Mouse (Mus musculus) MEL (cell line): ENCODE measurements at regions not wholly inside any gene's neighbourhood (a gene's known extent, or its start where the extent isn't known, plus 50 kb on each side); places are given as distances from the start of the nearest gene placed in this dataset.

ENCODE experiments used
- DNase-seq: peaks from one replicate; pipeline ENCODE4 v3.0.0; 2011; ENCODE audit warnings: low read depth, low spot score
- H3K27ac ChIP-seq: 2 replicates; pipeline ENCODE4 v1.5.1; 2012; ENCODE audit warnings: low read depth, mild to moderate bottlenecking, control low read depth, low read length, moderate library complexity; ENCODE audit not compliant: control insufficient read depth
- H3K27me3 ChIP-seq, 2 experiments: fragments of 150-350 bp in 1 of 2; sonication (generic) in 1 of 2; 2 replicates each; pipeline ENCODE4 v1.6.1; 2012; ENCODE audit warnings: low read length in 2 of 2, mild to moderate bottlenecking in 2 of 2, improper control_type of control experiment in 1 of 2, moderate library complexity in 1 of 2; ENCODE audit not compliant: insufficient read depth in 2 of 2, control insufficient read depth in 1 of 2
- H3K36me3 ChIP-seq, 2 experiments: 2 replicates each; pipeline ENCODE4 v1.6.1; 2012 to 2014; ENCODE audit warnings: low read length in 2 of 2, improper control_type of control experiment in 1 of 2, inconsistent platforms in 1 of 2, mild to moderate bottlenecking in 1 of 2; ENCODE audit not compliant: insufficient read depth in 2 of 2, control insufficient read depth in 1 of 2
- H3K4me1 ChIP-seq, 2 experiments: fragments of 150-350 bp in 1 of 2; sonication (generic) in 1 of 2; 2 replicates each; pipeline ENCODE4 v1.6.1; 2012; ENCODE audit warnings: low read length in 2 of 2, improper control_type of control experiment in 1 of 2, mild to moderate bottlenecking in 1 of 2; ENCODE audit not compliant: insufficient read depth in 2 of 2, control insufficient read depth in 1 of 2
- H3K4me3 ChIP-seq, 2 experiments: fragments of 150-350 bp in 1 of 2; sonication (generic) in 1 of 2; 2 replicates each; pipeline ENCODE4 v1.5.1; 2012; ENCODE audit warnings: low read depth in 2 of 2, low read length in 2 of 2, mild to moderate bottlenecking in 2 of 2, moderate library complexity in 2 of 2, control low read depth in 1 of 2, improper control_type of control experiment in 1 of 2; ENCODE audit not compliant: control insufficient read depth in 1 of 2, insufficient read depth in 1 of 2
- H3K79me2 ChIP-seq: 2 replicates; pipeline ENCODE4 v1.6.1; 2012; ENCODE audit warnings: mild to moderate bottlenecking, low read length, moderate library complexity; ENCODE audit not compliant: control insufficient read depth, poor library complexity, insufficient read depth
- H3K9ac ChIP-seq: 2 replicates; pipeline ENCODE4 v1.6.1; 2012; ENCODE audit warnings: low read depth, mild to moderate bottlenecking, control low read depth, low read length, moderate library complexity; ENCODE audit not compliant: control insufficient read depth, poor library complexity, severe bottlenecking
- H3K9me3 ChIP-seq: fragments of 150-350 bp; sonication (generic); replicated peaks from 2 replicates; pipeline ENCODE4 v1.6.1; 2012; ENCODE audit warnings: mild to moderate bottlenecking, low read length, improper control_type of control experiment, moderate library complexity; ENCODE audit not compliant: insufficient read depth
- BHLHE40 ChIP-seq: IDR thresholded peaks from 2 replicates; pipeline ENCODE4 v1.6.1; 2012; ENCODE audit warnings: low read depth, mild to moderate bottlenecking, inconsistent platforms, low read length, improper control_type of control experiment, borderline replicate concordance
- CHD1 ChIP-seq: IDR thresholded peaks from 2 replicates; pipeline ENCODE4 v1.6.1; 2012; ENCODE audit warnings: low read depth, mild to moderate bottlenecking, inconsistent platforms, low read length, improper control_type of control experiment
- CHD2 ChIP-seq: IDR thresholded peaks from 2 replicates; pipeline ENCODE4 v1.6.1; 2011; ENCODE audit warnings: low read length, improper control_type of control experiment
- E2F4 ChIP-seq: IDR thresholded peaks from 2 replicates; pipeline ENCODE4 v1.6.1; 2011; ENCODE audit warnings: low read depth, low read length, improper control_type of control experiment, borderline replicate concordance
- GABPA ChIP-seq: IDR thresholded peaks from 2 replicates; pipeline ENCODE4 v1.6.1; 2012; ENCODE audit warnings: low read depth, mild to moderate bottlenecking, inconsistent platforms, low read length, improper control_type of control experiment, moderate library complexity
- GATA1 ChIP-seq: IDR thresholded peaks from 2 replicates; pipeline ENCODE4 v1.6.1; 2011; ENCODE audit warnings: low read depth, low read length, improper control_type of control experiment
- HCFC1 ChIP-seq: IDR thresholded peaks from 2 replicates; pipeline ENCODE4 v1.6.1; 2012; ENCODE audit warnings: low read depth, mild to moderate bottlenecking, inconsistent platforms, low read length, improper control_type of control experiment, moderate library complexity
- JUND ChIP-seq: IDR thresholded peaks from 2 replicates; pipeline ENCODE4 v1.6.1; 2011; ENCODE audit warnings: low read depth, mild to moderate bottlenecking, improper control_type of control experiment, low read length
- KAT2A ChIP-seq: conservative IDR thresholded peaks from 2 replicates; pipeline ENCODE4 v1.6.1; 2012; ENCODE audit warnings: low read depth, low read length, improper control_type of control experiment, inconsistent platforms
- MAFK ChIP-seq: IDR thresholded peaks from 2 replicates; pipeline ENCODE4 v1.6.1; 2011; ENCODE audit warnings: low read depth, mild to moderate bottlenecking, low read length, improper control_type of control experiment, borderline replicate concordance
- MAX ChIP-seq: IDR thresholded peaks from 2 replicates; pipeline ENCODE4 v1.6.1; 2011; ENCODE audit warnings: low read length, improper control_type of control experiment
- MEF2A ChIP-seq: IDR thresholded peaks from 2 replicates; pipeline ENCODE4 v1.6.1; 2014; ENCODE audit warnings: low read depth, mild to moderate bottlenecking, inconsistent platforms, low read length, improper control_type of control experiment; ENCODE audit not compliant: poor library complexity, insufficient replicate concordance, severe bottlenecking; ENCODE audit errors: extremely low read depth
- NELFE ChIP-seq: IDR thresholded peaks from 2 replicates; pipeline ENCODE4 v1.6.1; 2011; ENCODE audit warnings: low read depth, low read length, improper control_type of control experiment
- POLR2A ChIP-seq, 2 experiments: IDR thresholded peaks; 2 replicates each; pipeline ENCODE4 v1.6.1; 2011 to 2012; ENCODE audit warnings: low read length in 2 of 2, mild to moderate bottlenecking in 2 of 2, control low read depth in 1 of 2, improper control_type of control experiment in 1 of 2, low read depth in 1 of 2, moderate library complexity in 1 of 2; ENCODE audit not compliant: control insufficient read depth in 1 of 2, insufficient read depth in 1 of 2, poor library complexity in 1 of 2
- POLR2AphosphoS2 ChIP-seq: IDR thresholded peaks from 2 replicates; pipeline ENCODE4 v1.6.1; 2011; ENCODE audit warnings: low read length, improper control_type of control experiment
- POLR2AphosphoS5 ChIP-seq: IDR thresholded peaks from 2 replicates; pipeline ENCODE4 v1.6.1; 2012; ENCODE audit warnings: low read depth, borderline replicate concordance, mild to moderate bottlenecking, inconsistent platforms, low read length, moderate library complexity, mixed read lengths
- RAD21 ChIP-seq: IDR thresholded peaks from 2 replicates; pipeline ENCODE4 v1.6.1; 2011; ENCODE audit warnings: mild to moderate bottlenecking, low read depth, low read length, improper control_type of control experiment
- RCOR1 ChIP-seq: IDR thresholded peaks from 2 replicates; pipeline ENCODE4 v1.6.1; 2012; ENCODE audit warnings: low read depth, mild to moderate bottlenecking, inconsistent platforms, low read length, improper control_type of control experiment
- SIN3A ChIP-seq: IDR thresholded peaks from 2 replicates; pipeline ENCODE4 v1.6.1; 2012; ENCODE audit warnings: low read length, improper control_type of control experiment, inconsistent platforms
- SMC3 ChIP-seq: IDR thresholded peaks from 2 replicates; pipeline ENCODE4 v1.6.1; 2011; ENCODE audit warnings: low read depth, low read length, improper control_type of control experiment
- TAL1 ChIP-seq: IDR thresholded peaks from 2 replicates; pipeline ENCODE4 v1.6.1; 2012; ENCODE audit warnings: mild to moderate bottlenecking, inconsistent platforms, low read length, moderate library complexity, mixed read lengths
- TCF12 ChIP-seq: IDR thresholded peaks from 2 replicates; pipeline ENCODE4 v1.6.1; 2014; ENCODE audit warnings: low read depth, mild to moderate bottlenecking, inconsistent platforms, low read length, improper control_type of control experiment, moderate library complexity
- UBTF ChIP-seq: IDR thresholded peaks from 2 replicates; pipeline ENCODE4 v1.6.1; 2012; ENCODE audit warnings: low read depth, mild to moderate bottlenecking, inconsistent platforms, low read length, improper control_type of control experiment, moderate library complexity, borderline replicate concordance; ENCODE audit not compliant: insufficient read depth
- USF2 ChIP-seq, 2 experiments: IDR thresholded peaks; 2 replicates each; pipeline ENCODE4 v1.6.1; 2011 to 2012; ENCODE audit warnings: improper control_type of control experiment in 2 of 2, low read length in 2 of 2, borderline replicate concordance in 1 of 2, inconsistent platforms in 1 of 2, low read depth in 1 of 2, mild to moderate bottlenecking in 1 of 2; ENCODE audit not compliant: insufficient read depth in 1 of 2
- ZKSCAN1 ChIP-seq: IDR thresholded peaks from 2 replicates; pipeline ENCODE4 v1.6.1; 2012; ENCODE audit warnings: low read depth, mild to moderate bottlenecking, inconsistent platforms, low read length, improper control_type of control experiment, moderate library complexity
- ZNF384 ChIP-seq: IDR thresholded peaks from 2 replicates; pipeline ENCODE4 v1.6.1; 2012; ENCODE audit warnings: low read depth, mild to moderate bottlenecking, inconsistent platforms, low read length, improper control_type of control experiment

DNA sequence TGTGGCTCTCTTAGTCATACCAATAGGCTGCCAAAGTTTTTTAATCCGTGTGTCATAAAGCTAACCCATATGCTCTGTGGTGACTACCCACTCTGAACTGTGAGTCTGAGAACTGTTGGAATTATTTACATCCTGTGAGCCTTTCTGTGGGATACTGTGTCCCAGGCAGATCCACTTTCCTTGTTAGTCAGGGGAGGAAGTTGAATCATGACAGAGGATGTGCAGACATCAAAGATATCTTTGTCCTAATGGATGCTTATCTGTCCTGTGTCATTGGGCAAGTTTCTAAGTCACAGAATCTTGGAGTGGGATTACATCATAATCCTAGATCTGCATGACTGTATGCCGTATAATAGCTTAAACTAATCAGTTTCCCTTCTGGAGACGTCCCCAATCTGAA lies 254.4 kb upstream of the Zfp703 start:
- H3K79me2 ChIP-seq: no peaks in the 10 kb centered on the region
- DNase-seq: no peak
- no peaks in the 10 kb centered on the region for H3K27me3 ChIP-seq
- no peaks in the 10 kb centered on the region for H3K36me3 ChIP-seq
- TF ChIP-seq GABPA (no peak), JUND (no peak), TAL1 (no peak), HCFC1 (no peak), POLR2A (IDR thresholded peaks at IDR 0.05; ENCODE audit: control insufficient read depth in 1 of 2, insufficient read depth in 1 of 2, low read depth in 1 of 2, low read length in 2 of 2, poor library complexity in 1 of 2) (no peak), MAX (no peak), MEF2A (no peak), ZKSCAN1 (no peak), NELFE (no peak), GATA1 (no peak), MAFK (no peak), POLR2AphosphoS5 (no peak), USF2 (IDR thresholded peaks at IDR 0.05; ENCODE audit: borderline replicate concordance in 1 of 2, insufficient read depth in 1 of 2, low read depth in 1 of 2, low read length in 2 of 2) (no peak), POLR2AphosphoS2 (no peak), SMC3 (no peak), BHLHE40 (no peak), E2F4 (no peak), SIN3A (no peak)
- no peak overlapping the region for H3K4me3 ChIP-seq
- H3K9me3 ChIP-seq: no peaks in the 10 kb centered on the region
- H3K9ac ChIP-seq: no peak overlapping the region
- no peak overlapping the region for H3K27ac ChIP-seq
- no peaks in the 10 kb centered on the region for H3K4me1 ChIP-seq

DNA sequence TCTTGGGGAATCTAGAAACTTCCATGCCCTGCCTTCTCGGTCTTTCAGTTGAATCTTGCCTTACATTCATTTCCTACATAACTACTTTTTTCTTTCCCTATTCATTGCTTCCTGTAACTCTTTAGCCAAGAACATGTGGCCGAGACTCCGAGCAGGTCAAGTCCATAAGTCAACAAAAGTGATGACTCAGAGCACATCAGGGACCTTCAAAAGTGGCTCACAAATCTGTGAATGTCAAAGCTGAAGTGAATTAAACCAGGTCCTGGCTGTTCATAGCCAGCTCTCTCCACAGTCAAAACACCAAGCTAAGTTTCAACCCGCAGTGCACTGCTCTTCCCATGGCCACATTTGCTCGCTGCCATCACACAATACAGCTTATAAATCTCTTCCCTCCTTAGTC lies 252.5 kb upstream of the Zfp703 start:
- TF ChIP-seq SIN3A: no peak
- no peak for TF ChIP-seq UBTF
- TF ChIP-seq CHD1: no peak
- no peak for TF ChIP-seq JUND
- TF ChIP-seq RCOR1: no peak
- no peak for TF ChIP-seq KAT2A
- no peak for TF ChIP-seq CHD2
- no peak for TF ChIP-seq RAD21
- no peak for TF ChIP-seq ZNF384
- no peak for TF ChIP-seq USF2 (IDR thresholded peaks at IDR 0.05; ENCODE audit: borderline replicate concordance in 1 of 2, insufficient read depth in 1 of 2, low read depth in 1 of 2, low read length in 2 of 2)
- TF ChIP-seq MEF2A: no peak
- no peak for TF ChIP-seq NELFE
- no peak for TF ChIP-seq TCF12
- no peak for TF ChIP-seq MAFK

More for the DNA sequence above, 252.5 kb upstream of the Zfp703 start:
- Histone ChIP-seq H3K4me3 (no peak overlapping the region), H3K9me3 (no peaks in the 10 kb centered on the region), H3K79me2 (no peaks in the 10 kb centered on the region), H3K27me3 (no peaks in the 10 kb centered on the region), H3K27ac (no peak overlapping the region), H3K9ac (no peak overlapping the region), H3K36me3 (no peaks in the 10 kb centered on the region), H3K4me1 (no peaks in the 10 kb centered on the region)
- DNase-seq: no peak
